Mouse (Mus musculus): ENCODE data around the gene Sv2a.
"Not testable (repeated sequence)": the region's sequence is repeated elsewhere in the genome, so short reads cannot be mapped to it uniquely, and the experiment has no call there.

The Sv2a gene

DNA sequence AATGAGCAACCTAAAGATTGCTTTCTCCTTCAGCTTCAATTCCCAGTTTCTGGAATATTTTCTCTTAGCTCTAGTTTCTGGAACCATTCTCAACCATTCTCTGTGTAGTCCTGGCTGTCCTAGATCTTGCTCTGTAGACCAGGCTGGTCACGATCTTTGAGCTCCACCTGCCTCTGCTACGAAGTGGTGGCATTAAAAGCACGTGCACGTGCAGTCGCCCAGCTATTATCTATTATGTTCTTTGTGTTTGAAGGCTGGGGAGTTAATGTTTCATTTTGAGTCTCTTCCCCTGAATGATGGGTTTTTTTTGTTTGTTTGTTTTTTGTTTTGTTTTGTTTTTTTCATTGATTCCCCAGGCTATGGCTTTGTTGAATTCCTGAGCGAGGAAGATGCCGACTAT lies 7.8 kb upstream of the Sv2a start:
- DNase-seq (ENCODE audit: low spot score in 2 of 2): no peak

DNA sequence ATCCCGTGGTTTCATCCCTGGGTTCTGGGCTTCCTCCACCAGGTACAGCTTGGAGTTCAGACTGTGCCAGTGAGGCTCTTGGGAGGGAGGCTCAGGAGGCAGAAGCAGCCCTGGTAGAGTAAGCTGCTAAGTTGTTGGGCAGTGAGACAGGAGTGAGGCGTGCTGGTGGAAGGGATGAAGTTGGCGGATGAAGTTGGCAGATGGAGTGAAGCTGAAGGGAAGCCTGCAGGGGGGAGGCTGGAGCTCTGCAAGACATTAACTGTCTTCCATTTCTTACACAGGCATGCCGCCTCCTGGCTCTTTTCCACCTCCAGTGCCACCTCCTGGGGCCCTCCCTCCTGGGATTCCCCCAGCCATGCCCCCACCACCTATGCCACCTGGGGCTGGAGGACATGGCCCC lies 6.9 kb upstream of the Sv2a start:
- not testable (repeated sequence) for DNase-seq (ENCODE audit: low spot score in 2 of 2)

- DNase-seq (ENCODE audit: low spot score in 2 of 2): no peak
Measured at GRCm38 (mm10) chr3:96175251-96175650, 5.7 kb upstream of the Sv2a start.

GRCm38 (mm10) chr3:96178427-96178826 lies 2.5 kb upstream of the Sv2a start:
- no peak for DNase-seq (ENCODE audit: low spot score in 2 of 2)

- DNase-seq (ENCODE audit: low spot score in 2 of 2): no peak
Measured at GRCm38 (mm10) chr3:96178902-96179301, 2.0 kb upstream of the Sv2a start.

DNA sequence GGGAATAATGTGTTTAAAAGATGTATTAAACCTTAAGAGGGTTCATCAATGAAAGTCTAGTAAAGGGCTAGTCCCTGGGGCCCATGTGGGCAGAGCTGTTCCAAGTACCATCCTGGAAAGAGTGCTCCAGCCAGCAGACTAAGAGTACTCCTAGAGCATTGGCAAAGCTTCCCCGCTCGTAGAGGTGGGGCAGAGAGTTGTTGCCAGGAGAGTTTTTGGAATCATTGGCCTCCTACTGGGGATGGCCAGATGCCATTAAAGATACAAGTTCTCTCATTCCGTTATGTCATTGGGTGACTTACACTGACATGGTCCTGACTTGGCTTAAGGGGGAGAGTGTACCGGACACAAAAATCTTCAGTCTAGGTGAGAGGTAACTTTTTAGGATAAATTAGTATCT lies 1.4 kb upstream of the Sv2a start:
- no peak for DNase-seq (ENCODE audit: low spot score in 2 of 2)

GRCm38 (mm10) chr3:96181510-96182381 lies 795 bp downstream of the Sv2a start:
- DNase-seq (ENCODE audit: low spot score in 2 of 2): peak in 1 of 2 experiments; percentile 47

DNA sequence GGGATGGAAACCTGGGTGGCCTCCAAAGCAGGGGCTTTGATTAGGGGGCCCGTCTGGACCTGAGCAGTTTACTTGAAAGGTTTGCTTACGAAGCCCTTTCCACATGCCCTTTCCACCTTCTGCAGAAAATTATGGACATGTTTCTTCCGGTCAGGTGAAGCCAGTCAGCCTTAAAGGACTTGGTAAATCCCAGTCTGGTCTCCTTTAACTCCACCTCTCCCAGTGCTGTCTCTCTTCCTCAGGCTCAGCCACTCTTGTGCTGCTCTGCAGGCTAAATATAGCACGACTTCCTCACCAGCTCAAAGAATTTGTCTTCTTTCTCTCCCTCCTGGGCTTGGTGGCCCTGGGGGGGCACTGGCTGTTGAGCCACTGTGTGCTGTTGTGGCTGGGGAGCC lies 1.4 kb downstream of the Sv2a start:
- peak in 1 of 2 experiments; percentile 48 for DNase-seq (ENCODE audit: low spot score in 2 of 2)

DNA sequence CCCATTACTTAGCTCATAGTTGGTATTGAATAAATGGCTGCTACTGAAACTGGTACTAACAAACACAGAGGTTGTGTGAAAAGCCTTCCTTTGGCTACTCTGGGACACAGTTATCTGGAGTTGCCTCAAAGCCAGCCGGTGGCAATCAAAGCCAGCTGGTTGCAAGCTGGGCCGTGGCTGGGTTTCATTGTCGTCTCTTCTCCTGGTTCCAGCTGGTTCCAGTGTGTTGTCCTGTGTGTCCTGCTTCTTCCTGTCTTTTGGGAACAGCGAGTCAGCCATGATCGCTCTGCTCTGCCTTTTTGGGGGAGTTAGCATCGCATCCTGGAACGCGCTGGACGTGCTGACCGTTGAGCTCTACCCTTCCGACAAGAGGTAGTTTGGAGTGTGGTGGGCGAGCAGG lies 12.0 kb downstream of the Sv2a start:
- no peak for DNase-seq (ENCODE audit: low spot score in 2 of 2)

GRCm38 (mm10) chr3:96194966-96195365 lies 14.0 kb downstream of the Sv2a start:
- no peak for DNase-seq (ENCODE audit: low spot score in 2 of 2)

GRCm38 (mm10) chr3:96195616-96196313 lies 14.8 kb downstream of the Sv2a start:
- DNase-seq (ENCODE audit: low spot score in 2 of 2): no peak

DNA sequence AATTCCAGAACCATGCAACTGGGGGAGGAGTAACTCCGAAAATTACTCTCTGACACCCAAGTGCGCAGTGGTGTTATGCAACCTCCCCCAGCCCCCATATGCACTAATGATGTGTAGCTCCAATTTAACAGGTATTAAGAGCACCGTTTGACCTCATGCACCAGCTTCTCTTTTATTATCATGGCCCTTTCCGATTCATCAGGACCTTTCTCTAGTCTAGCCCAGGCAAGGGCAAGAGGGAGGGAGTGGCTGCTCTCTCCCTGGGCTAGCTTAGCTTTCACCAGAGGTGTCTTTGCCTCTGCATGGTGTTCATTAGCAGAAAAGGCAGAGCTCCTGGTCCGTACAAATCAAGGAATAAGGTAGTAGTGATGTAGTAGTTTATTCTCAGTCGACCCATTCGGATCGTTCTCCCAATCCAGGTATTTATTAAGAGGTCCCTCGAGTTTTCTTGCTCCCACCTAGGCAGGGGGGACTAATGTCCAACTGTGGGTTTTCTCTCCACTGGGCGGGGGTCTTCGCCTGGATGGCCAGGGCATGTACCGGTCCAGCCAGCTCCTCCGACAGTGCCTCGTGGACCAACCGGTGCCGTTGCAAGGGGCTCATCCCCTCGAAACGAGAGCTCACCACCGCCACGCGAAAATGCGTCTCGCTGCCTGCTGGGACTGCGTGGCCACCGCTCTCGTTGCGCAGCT lies 15.6 kb downstream of the Sv2a start:
- no peak for DNase-seq (ENCODE audit: low spot score in 2 of 2)

GRCm38 (mm10) chr3:96197129-96197749 lies 16.3 kb downstream of the Sv2a start:
- peak; percentile 86 to 94 for DNase-seq (ENCODE audit: low spot score in 2 of 2)

DNA sequence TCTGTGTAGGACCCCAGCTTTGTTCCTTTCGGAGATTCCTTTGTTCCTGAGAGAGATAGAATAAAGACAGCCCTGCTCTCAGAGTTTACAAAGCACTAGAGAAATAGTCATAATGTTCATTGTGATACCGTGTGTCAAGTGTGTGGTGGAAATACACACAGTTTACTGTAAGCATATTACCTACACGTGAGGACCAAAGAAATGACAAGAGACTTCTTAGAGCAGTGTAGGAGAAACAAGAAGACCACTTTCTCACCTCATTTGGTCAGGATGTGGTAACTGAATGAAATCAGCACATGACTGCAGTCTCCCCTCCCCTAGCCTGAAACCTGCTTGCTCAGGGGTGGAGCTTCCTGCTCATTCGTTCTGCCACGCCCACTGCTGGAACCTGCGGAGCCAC lies 17.2 kb downstream of the Sv2a start:
- DNase-seq (ENCODE audit: low spot score in 2 of 2): no peak

DNA sequence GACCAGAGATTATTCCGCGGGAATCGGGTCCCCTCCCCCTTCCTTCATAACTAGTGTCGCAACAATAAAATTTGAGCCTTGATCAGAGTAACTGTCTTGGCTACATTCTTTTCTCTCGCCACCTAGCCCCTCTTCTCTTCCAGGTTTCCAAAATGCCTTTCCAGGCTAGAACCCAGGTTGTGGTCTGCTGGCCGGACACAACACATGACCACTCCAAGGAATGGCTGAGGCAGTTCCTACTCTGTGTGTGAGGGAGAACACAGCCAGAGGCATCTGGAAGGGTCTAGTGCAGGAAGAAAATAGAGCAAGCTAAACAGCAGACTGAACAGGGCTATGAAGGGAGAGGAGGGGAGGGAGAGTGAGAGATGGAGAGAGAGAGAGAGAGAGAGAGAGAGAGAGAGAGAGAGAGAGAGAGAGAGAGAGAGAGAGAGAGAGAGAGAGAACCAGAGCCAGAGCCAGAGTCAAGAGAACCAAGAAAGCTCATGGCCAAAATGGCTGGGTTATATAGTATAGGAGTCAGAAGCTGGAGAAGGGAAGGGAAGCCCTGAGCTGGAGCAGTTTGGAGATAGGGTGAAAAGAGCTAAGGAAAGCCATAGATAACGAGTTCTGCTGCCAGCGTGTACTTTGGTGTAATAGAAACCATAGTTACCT lies 17.8 kb downstream of the Sv2a start:
- not testable (repeated sequence) for DNase-seq (ENCODE audit: low spot score in 2 of 2)

GRCm38 (mm10) chr3:96199731-96200130 lies 18.8 kb downstream of the Sv2a start:
- no peak for DNase-seq (ENCODE audit: low spot score in 2 of 2)

DNA sequence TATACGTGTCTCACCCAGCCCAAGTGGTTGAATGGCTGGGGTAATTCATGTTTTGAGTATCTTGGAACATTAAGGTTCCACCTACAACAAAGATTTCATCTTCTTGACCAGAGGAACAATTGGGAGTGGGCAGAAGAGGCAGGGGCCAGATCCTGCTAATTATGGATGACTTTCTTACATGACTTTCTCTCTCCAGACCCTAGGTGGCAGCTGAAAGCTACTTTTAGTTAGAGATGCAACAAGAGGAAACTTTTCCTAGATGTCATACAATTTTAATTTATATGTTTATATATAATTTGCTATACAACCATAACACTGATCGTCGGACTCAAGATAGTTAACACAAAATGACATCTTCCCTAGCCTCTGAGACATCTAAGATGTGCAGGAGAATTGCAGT lies 26.9 kb downstream of the Sv2a start:
- no peak for DNase-seq (ENCODE audit: low spot score in 2 of 2)

DNA sequence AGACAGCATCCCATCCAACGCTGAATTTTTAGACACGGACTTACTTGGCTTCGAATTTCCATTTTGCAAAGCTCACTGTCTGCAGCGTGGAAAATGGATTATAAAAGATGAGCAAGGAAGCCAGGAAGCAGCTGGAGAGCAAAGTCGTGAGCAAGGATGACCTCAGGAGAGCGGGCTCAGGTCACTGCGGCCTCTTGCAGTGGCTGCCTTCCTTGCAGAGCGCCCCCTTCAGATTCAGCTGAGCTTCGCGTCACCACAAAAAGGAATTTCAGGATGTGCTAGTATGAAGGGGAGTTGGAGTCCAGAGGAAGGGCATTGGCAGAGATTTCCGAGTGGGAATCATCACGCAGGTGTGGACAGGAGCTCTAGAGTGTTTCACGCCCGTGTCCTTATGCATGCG lies 28.3 kb downstream of the Sv2a start:
- DNase-seq (ENCODE audit: low spot score in 2 of 2): no peak

- peak in 1 of 2 experiments; percentile 45 for DNase-seq (ENCODE audit: low spot score in 2 of 2)
Measured at GRCm38 (mm10) chr3:96219191-96219641, 38.3 kb downstream of the Sv2a start.

DNA sequence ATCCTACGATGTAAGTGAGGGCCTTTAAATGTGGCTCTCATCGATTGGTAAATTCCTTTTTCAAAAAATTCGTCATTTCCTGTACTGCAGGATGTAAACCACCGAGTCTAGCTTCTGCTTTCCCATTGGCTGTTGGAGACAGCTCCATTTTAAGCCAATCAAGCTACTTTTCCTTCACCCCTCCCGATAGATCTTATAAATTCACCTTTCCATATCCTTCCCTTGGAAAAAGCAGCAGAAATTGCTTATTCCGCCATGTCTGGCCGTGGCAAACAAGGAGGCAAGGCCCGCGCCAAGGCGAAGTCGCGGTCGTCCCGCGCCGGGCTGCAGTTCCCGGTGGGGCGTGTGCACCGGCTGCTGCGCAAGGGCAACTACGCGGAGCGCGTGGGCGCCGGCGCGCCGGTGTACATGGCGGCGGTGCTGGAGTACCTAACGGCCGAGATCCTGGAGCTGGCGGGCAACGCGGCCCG lies 38.7 kb downstream of the Sv2a start, which contains the start of the genes Bola1 and Hist2h2ab:
TSS of gene Bola1 (minus strand) at position 49 of the 470 bp plus-strand sequence.
TSS of gene Hist2h2ab (plus strand) at position 205 of the 470 bp plus-strand sequence.
- DNase-seq (ENCODE audit: low spot score in 2 of 2): peak; percentile 83 to 87
